Mouse (Mus musculus): ENCODE results near the gene Tgif1.
A peak's percentile ranks its signal among the peaks of the same experiment; 100 is the strongest.
"Not testable (repeated sequence)": the region's sequence is repeated elsewhere in the genome, so short reads cannot be mapped to it uniquely, and the experiment has no call there.

Tgif1 gene

DNA sequence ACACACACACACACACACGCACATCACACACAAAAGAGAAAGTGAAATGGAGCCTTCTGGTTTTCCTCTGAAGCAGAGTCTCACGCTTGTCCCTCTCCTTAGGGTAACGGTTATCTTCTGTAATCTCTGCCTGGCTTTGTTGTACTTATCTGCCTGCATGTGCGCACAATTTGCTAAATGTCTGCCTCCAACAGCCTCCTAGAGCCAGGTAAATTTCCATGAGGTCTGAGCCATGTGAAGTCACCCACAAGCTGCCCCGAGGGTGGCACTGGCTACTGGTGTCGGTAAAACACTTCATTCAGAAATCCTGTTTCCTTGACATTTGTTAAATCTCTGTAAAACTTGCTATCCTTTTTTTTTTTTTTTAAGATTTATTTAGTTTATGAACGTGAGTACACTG, 15.3 kb downstream of the Tgif1 start:
- no peak for DNase-seq

GRCm38 (mm10) chr17:70837474-70837873, 15.9 kb downstream of the Tgif1 start:
- DNase-seq = not testable (repeated sequence)

- no peak for DNase-seq
These were observed 16.5 kb downstream of the Tgif1 start for GRCm38 (mm10) chr17:70836820-70837219.

GRCm38 (mm10) chr17:70835071-70835790, 18.1 kb downstream of the Tgif1 start:
- no peak for DNase-seq

GRCm38 (mm10) chr17:70834430-70834965, 18.8 kb downstream of the Tgif1 start:
- peak; percentile 19 for DNase-seq

DNA sequence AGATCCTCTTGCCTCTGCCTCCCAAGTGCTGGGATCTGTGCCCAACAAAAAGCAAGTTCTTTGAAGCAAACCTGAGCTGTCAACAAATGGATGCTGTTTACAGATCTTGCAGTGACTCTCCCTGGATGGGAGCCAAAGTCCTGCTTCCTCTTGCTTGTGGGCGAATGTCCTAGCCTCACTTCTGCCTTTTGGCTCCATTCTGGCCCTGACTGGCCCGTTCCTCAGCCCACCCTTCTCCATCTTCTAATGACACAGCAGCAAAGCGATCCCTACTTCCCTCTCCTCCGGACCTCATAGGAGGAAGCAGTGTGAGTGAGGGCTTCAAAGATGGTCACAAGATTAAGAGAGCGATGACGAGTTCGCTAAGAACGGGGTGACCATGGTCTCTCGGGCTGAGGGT, 20.8 kb downstream of the Tgif1 start:
- peak; percentile 82 for DNase-seq

GRCm38 (mm10) chr17:70831591-70831990, 21.8 kb downstream of the Tgif1 start:
- no peak for DNase-seq

DNA sequence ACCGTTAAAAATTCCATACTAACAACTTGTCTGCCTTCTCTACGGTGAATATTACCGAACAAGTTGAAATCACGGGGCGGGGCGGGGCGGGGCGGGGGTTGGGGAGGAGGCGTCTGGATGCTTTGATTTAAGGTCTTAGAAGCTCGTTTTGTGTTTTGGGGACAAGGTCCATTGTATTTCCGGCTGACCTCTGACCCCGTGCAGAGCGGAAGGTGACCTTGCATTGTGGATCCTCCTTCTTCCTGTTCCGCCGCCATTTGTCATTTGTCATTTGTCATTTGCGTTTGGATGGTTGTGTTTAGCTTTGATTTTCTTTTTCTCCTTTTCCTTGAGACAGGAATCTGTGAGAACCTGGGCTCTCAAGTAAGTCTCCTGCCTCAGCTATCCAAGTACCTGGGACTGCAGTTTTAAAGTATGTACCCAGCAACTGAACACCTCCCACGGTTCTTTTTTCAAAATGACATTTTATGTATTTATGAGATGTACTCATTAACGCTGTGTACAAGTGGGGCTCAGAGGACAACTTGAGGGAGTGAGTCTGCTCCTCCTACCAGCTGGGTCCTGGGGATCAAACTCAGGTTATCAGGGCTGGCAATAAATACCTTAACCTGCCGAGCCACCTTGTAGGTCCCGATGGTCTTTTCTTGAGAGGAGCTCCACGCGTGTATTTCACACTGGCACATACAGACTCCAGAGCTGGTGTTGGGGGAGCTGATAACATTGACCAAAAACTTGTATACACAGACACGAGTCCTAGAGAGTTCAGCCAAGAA, 23.2 kb downstream of the Tgif1 start:
- no peak for DNase-seq

DNA sequence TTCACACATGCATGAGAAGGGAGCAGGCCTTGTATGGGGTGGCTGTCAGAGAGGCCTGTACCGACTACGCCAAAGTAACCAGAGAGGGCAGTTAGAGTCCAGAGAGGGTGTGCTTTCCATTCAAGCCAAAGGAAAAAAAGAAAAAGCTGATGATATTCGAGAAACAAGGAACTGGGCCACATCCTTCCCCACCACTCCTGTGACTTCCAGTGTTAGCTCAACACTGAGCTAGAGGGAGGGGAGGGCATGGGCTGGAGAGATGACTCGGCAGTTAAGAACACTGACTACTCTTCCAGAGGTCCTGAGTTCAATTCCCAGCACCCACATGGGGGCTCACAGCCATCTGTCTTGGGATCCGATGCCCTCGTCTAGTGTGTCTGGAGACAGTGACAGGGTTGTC, 24.1 kb downstream of the Tgif1 start:
- no peak for DNase-seq

DNA sequence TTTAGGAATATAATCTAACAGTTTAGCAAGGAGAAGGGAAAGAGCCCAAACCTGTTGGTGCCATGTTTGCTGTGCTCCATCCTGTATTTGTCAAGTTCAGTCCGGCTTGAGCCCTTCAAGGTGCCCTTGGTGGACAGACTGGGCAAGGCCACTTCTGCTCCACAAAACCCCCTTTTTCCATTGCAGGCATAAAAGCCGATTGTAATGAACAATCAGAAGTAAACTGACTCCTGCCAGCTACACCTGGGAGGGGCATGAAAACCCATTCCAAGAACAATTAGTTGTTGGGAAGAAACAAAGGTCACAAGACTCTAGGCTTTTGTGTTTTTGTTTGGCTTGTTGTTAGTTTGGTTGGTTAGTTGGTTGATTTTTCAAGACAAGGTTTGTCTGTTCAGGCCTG, 24.8 kb downstream of the Tgif1 start:
- no peak for DNase-seq

DNA sequence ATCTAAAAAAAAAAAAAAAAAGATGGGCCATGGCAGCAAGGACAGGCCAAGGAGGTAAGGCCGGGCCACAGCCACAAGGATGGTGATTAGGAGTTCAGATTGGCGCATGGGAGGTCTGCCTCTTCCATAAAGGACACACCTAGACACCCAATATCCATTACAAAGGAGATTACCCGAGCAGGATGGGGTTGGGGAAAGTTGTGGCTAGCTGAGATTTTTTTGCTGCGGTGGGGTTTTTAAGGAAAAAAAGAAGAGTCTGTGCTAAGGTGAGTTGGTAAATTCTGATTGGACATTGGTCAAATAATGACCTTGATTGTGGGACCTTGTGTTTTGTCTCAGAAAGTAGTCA, 25.2 kb downstream of the Tgif1 start:
- DNase-seq = no peak

GRCm38 (mm10) chr17:70827463-70828179, 25.7 kb downstream of the Tgif1 start:
- DNase-seq = not testable (repeated sequence)

DNA sequence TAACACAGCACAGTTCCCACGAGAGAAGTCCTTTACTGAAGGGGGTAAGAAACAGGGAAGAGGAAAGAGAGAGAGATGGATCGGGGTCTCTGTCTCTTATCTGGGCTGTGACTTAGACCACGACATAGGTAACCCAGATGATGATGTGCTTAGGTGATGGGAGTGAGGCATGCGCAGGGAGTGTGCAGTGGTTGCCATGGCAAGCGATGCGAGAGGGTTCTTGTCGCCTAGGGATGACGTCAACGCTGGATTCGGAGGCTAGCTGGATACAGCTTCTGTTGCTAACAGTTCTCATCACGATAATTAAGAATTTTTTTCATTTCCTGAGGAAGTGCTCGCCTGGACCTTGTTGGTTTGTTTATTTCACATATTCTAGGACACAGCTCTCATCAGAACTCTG, 27.1 kb downstream of the Tgif1 start:
- DNase-seq = no peak

DNA sequence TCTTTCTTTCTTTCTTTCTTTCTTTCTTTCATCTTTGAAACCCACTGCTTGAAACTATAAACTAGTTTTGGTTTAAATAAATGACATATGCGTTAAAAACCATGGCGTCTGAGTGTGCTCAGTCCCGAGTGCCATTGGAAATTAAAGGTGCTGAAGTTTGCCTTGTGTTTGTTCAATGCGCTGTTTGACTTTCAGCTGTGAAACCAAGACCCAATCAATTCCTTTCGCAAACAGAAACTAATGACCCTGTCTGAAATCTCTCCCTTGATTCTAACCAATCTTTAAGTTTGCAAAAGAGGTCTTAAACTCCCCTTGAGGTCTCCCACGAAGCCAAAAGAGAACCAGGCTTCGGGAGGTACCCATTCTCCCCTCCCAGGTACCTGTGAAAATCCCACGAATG, 30.3 kb downstream of the Tgif1 start:
- no peak for DNase-seq

DNA sequence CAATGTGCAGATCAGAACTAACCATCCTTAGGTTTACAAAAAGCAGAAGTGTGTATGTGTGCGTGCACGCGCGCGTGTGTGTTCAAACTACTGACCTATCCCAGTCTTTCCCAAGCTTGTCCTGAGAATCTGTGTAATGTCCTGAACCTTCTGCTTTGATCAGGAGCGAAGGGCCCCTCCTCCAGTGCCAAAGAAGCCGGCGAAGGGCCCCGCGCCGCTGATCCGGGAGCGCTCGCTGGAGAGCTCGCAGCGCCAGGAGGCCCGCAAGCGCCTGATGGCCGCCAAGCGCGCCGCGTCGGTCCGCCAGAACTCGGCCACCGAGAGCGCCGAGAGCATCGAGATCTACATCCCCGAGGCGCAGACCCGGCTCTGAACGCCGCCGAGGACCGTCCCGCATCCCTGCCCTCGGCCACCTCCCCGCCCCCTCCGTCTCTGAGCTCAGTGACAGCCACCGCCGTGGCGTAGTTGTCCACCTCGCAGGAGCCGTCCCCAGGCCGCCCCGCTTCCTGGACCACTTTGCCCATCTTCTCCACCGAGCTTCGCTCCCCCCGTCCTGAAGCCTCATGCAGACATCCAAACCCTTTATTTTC, 35.4 kb downstream of the Tgif1 start:
- DNase-seq = no peak

- DNase-seq = no peak
These were observed 38.3 kb downstream of the Tgif1 start for GRCm38 (mm10) chr17:70815001-70815400.

GRCm38 (mm10) chr17:70810795-70811194, 42.6 kb downstream of the Tgif1 start:
- DNase-seq = no peak

GRCm38 (mm10) chr17:70809776-70810175, 43.6 kb downstream of the Tgif1 start:
- DNase-seq = no peak

DNA sequence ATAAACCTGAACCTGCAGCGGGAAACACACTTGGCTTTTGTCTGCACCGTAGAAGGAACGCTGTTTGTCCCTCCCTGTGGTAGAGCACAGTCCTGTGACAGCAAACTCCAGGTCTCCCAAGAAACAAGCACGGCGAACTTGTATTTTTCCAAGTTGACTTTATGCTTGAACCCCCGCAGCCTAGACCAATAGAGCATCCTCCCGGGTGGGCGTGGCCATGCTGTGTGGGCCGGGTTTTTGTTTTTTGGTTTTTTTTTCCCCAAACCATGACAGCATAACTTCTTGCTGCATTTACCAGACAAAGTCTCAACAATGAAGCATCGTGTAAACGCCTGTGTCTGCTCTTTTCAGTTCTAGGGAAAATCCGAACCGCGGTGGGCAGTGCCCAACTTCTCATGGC, 44.5 kb downstream of the Tgif1 start:
- DNase-seq = no peak

DNA sequence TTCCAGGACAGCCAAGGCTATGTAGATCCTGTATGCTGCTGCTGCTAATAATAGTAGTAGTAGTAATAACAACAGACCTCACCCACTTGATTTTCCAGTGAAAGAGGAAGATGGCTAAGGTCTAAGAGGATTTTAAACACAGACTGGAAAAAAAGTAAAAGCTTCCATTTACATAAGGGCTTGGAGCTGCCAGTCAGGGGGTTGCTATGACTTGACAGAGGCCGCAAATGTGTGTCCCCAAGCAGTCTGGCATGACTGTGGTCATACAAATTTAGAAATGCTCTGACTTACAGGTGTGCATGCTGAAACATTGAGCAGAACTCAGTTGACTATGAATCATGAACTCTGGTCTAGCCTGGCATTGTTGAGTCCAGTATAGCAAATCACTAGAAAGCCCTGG, 45.5 kb downstream of the Tgif1 start:
- no peak for DNase-seq

GRCm38 (mm10) chr17:70806600-70806999, 46.7 kb downstream of the Tgif1 start:
- no peak for DNase-seq

GRCm38 (mm10) chr17:70805866-70806265, 47.5 kb downstream of the Tgif1 start:
- no peak for DNase-seq

DNA sequence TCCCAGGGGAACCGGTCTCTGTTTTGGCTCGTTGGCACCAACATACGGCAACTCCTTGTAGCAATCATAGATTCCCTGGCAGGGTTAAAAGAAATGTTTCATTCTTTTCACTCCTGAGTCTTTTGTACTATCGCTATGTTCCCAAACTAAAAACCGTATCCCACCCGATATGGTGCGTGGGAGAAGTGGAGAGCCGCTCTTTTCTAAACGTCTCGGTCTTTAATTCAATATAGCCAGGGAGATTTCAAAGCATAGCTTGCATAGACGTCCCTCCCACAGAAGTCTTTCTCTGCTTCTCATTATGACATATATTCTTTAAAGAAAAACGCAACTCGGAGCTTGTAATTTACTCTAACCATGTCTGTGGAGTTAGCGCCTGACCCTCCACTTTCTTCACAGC, 51.3 kb downstream of the Tgif1 start:
- DNase-seq = no peak

Data from lung, postnatal 36 days (tissue).